Mouse (Mus musculus) C2C12 (cell line): ENCODE measurements around the gene Ptprcap.

Experiments used
- CEBPB ChIP-seq: IDR thresholded peaks from one replicate; pipeline ENCODE4 v1.6.1; 2011; ENCODE audit warnings: low read depth, mild to moderate bottlenecking, control low read depth, moderate library complexity
- CTCF ChIP-seq: IDR thresholded peaks from one replicate; pipeline ENCODE4 v1.5.1; 2011; ENCODE audit not compliant: control insufficient read depth, insufficient read depth, insufficient read length
- MAX ChIP-seq: IDR thresholded peaks from one replicate; pipeline ENCODE4 v1.6.1; 2011; ENCODE audit warnings: mild to moderate bottlenecking, control low read depth
- MYOD1 ChIP-seq: IDR thresholded peaks from one replicate; pipeline ENCODE4 v1.6.1; 2011; ENCODE audit warnings: low read depth; ENCODE audit not compliant: control insufficient read depth, insufficient read length
- USF1 ChIP-seq: IDR thresholded peaks from one replicate; pipeline ENCODE4 v1.6.1; 2011; ENCODE audit warnings: low read depth, mild to moderate bottlenecking, control low read depth, moderate library complexity

- TF ChIP-seq CTCF (no peak), CEBPB (no peak), MAX (no peak), MYOD1 (no peak), USF1 (no peak)
Measured at GRCm38 (mm10) chr19:4187303-4187702, 33.9 kb downstream of the Ptprcap start.
